Mouse (Mus musculus): ENCODE measurements around the gene Gdap1l1. TPM values are rescaled to one million over a fixed set of nuclear protein-coding genes. Genes with fewer than 3 reads are reported as not detected.

Gene Gdap1l1
- polyA plus RNA-seq, 1 experiment from 2014 or later = 82.0 TPM

DNA sequence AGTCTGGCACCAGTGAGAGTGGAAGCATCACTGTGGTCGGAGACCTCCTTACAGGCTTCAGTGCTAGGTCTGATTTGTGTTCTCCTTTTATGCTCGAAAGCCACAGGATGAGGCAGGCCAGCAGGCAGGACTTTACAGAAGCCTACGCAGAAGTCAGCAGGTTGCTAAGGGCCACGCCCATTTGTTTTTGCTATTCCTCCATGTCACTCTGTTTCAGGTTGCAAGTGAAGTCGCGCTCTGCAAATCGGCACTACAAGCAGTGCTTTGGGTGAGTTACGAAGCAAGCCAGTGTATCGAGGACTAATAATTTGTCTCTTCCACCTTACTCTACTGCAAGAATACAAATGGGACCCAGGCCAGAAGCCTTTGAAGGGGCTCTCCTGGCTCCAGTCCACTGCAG, 7.0 kb upstream of the Gdap1l1 start:
- no peak for ATAC-seq
- WGBS = 90% methylated on average over 9 of the region's 9 CpGs

GRCm38 (mm10) chr2:163433971-163434370, 4.3 kb upstream of the Gdap1l1 start:
- ATAC-seq = no peak
- Histone ChIP-seq H3K4me2 (no peak overlapping the region), H3K27ac (no peak overlapping the region), H3K9me3 (replicated peaks) (no peaks in the 10 kb centered on the region), H3K36me3 (ENCODE audit: poor library complexity, severe bottlenecking) (no peaks in the 10 kb centered on the region), H3K9ac (no peak overlapping the region), H3K27me3 (0 out of 2 replicates have a peak, but pooled peaks cover 3% of the 10 kb centered on the region), H3K4me3 (no peak overlapping the region), H3K4me1 (peaks cover 9% of the 10 kb centered on the region)
- 23% methylated on average over 4 of the region's 4 CpGs for WGBS

More for the DNA sequence above, 7.0 kb upstream of the Gdap1l1 start:
- H3K9ac ChIP-seq = no peak overlapping the region
- no peaks in the 10 kb centered on the region for H3K4me1 ChIP-seq
- no peaks in the 10 kb centered on the region for H3K27me3 ChIP-seq
- H3K4me3 ChIP-seq = no peak overlapping the region
- no peaks in the 10 kb centered on the region for H3K36me3 ChIP-seq (ENCODE audit: poor library complexity, severe bottlenecking)
- no peak overlapping the region for H3K27ac ChIP-seq
- H3K4me2 ChIP-seq = no peak overlapping the region
- H3K9me3 ChIP-seq (replicated peaks) = no peaks in the 10 kb centered on the region

GRCm38 (mm10) chr2:163437800-163438199, 476 bp upstream of the Gdap1l1 start:
- peak overlapping the region; percentile 71 for H3K4me2 ChIP-seq
- ATAC-seq = no peak
- peaks cover 33% of the 10 kb centered on the region for H3K4me1 ChIP-seq
- H3K9ac ChIP-seq = peak overlapping the region; percentile 84
- 0 out of 2 replicates have a peak, but pooled peaks cover 3% of the 10 kb centered on the region for H3K27me3 ChIP-seq
- peak overlapping the region; percentile 80 for H3K4me3 ChIP-seq
- 36% methylated on average over 4 of the region's 4 CpGs for WGBS
- no peaks in the 10 kb centered on the region for H3K36me3 ChIP-seq (ENCODE audit: poor library complexity, severe bottlenecking)
- H3K27ac ChIP-seq = peak overlapping the region; percentile 48
- H3K9me3 ChIP-seq (replicated peaks) = no peaks in the 10 kb centered on the region

- H3K9me3 ChIP-seq (replicated peaks) = no peaks in the 10 kb centered on the region
- H3K27ac ChIP-seq = peak overlapping the region; percentile 71
- H3K4me3 ChIP-seq = peak overlapping the region; percentile 80
- H3K4me2 ChIP-seq = peak overlapping the region; percentile 71
- H3K4me1 ChIP-seq = peaks cover 33% of the 10 kb centered on the region
- peak; percentile 69 for ATAC-seq
- 0 out of 2 replicates have a peak, but pooled peaks cover 3% of the 10 kb centered on the region for H3K27me3 ChIP-seq
- H3K36me3 ChIP-seq (ENCODE audit: poor library complexity, severe bottlenecking) = no peaks in the 10 kb centered on the region
- H3K9ac ChIP-seq = peak overlapping the region; percentile 84
- 1% methylated on average over 30 of the region's 30 CpGs for WGBS
Measured at GRCm38 (mm10) chr2:163438619-163439451, 559 bp downstream of the Gdap1l1 start.

- ATAC-seq = no peak
- Histone ChIP-seq H3K36me3 (ENCODE audit: poor library complexity, severe bottlenecking) (no peaks in the 10 kb centered on the region), H3K27me3 (0 out of 2 replicates have a peak, but pooled peaks cover 3% of the 10 kb centered on the region), H3K9ac (peak overlapping the region; percentile 84), H3K9me3 (replicated peaks) (no peaks in the 10 kb centered on the region), H3K27ac (peak overlapping the region; percentile 71; the same call in 1 of the 2 replicates), H3K4me2 (peak overlapping the region; percentile 71), H3K4me1 (peaks cover 33% of the 10 kb centered on the region), H3K4me3 (peak overlapping the region; percentile 80)
- WGBS = 80% methylated on average over 1 of the region's 1 CpGs
Measured at GRCm38 (mm10) chr2:163439488-163439887, 1.2 kb downstream of the Gdap1l1 start.

GRCm38 (mm10) chr2:163443543-163443942, 5.3 kb downstream of the Gdap1l1 start:
- Histone ChIP-seq H3K4me2 (no peak overlapping the region), H3K27me3 (no peaks in the 10 kb centered on the region), H3K9me3 (replicated peaks) (no peaks in the 10 kb centered on the region), H3K27ac (no peak overlapping the region), H3K36me3 (ENCODE audit: poor library complexity, severe bottlenecking) (peaks cover 27% of the 10 kb centered on the region), H3K9ac (no peak overlapping the region), H3K4me3 (no peak overlapping the region), H3K4me1 (peaks cover 25% of the 10 kb centered on the region)
- no peak for ATAC-seq
- WGBS = 80% methylated on average over 6 of the region's 6 CpGs

GRCm38 (mm10) chr2:163444017-163444416, 5.7 kb downstream of the Gdap1l1 start:
- H3K27ac ChIP-seq = no peak overlapping the region
- no peak for ATAC-seq
- no peaks in the 10 kb centered on the region for H3K9me3 ChIP-seq (replicated peaks)
- WGBS = 78% methylated on average over 7 of the region's 7 CpGs
- H3K4me3 ChIP-seq = no peak overlapping the region
- no peaks in the 10 kb centered on the region for H3K27me3 ChIP-seq
- peaks cover 32% of the 10 kb centered on the region for H3K36me3 ChIP-seq (ENCODE audit: poor library complexity, severe bottlenecking)
- no peak overlapping the region for H3K4me2 ChIP-seq
- H3K9ac ChIP-seq = no peak overlapping the region
- H3K4me1 ChIP-seq = peaks cover 23% of the 10 kb centered on the region

GRCm38 (mm10) chr2:163447375-163447774, 9.1 kb downstream of the Gdap1l1 start:
- ATAC-seq = no peak
- no peak overlapping the region for H3K4me2 ChIP-seq
- H3K9ac ChIP-seq = no peak overlapping the region
- WGBS = 83% methylated on average over 12 of the region's 12 CpGs
- no peaks in the 10 kb centered on the region for H3K4me1 ChIP-seq
- no peaks in the 10 kb centered on the region for H3K9me3 ChIP-seq (replicated peaks)
- H3K4me3 ChIP-seq = no peak overlapping the region
- no peak overlapping the region for H3K27ac ChIP-seq
- H3K27me3 ChIP-seq = no peaks in the 10 kb centered on the region
- H3K36me3 ChIP-seq (ENCODE audit: poor library complexity, severe bottlenecking) = peaks cover 56% of the 10 kb centered on the region

DNA sequence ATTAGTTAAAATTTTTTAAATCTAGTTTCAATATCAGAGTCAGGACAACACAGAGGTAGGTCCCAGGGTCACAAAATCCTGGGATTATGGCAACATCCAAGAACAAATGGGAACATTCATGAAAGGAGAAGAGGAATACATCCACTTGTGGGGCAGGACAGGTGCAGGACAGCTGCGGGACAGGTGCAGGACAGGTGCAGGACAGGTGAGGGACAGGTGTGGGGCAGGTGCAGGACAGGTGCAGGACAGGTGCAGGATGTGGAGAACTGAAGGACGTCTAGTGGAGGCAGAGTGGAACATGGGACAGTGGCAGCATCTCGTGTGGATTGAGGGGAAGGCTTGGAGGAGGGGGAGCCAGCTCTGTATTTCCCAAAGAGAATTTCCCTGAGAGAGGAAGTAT, 11.0 kb downstream of the Gdap1l1 start:
- Histone ChIP-seq H3K27ac (no peak overlapping the region), H3K4me2 (no peak overlapping the region), H3K4me3 (no peak overlapping the region), H3K36me3 (ENCODE audit: poor library complexity, severe bottlenecking) (peaks cover 74% of the 10 kb centered on the region), H3K9me3 (replicated peaks) (no peaks in the 10 kb centered on the region), H3K27me3 (no peaks in the 10 kb centered on the region), H3K4me1 (no peaks in the 10 kb centered on the region), H3K9ac (no peak overlapping the region)
- 67% methylated on average over 3 of the region's 3 CpGs for WGBS
- no peak for ATAC-seq

DNA sequence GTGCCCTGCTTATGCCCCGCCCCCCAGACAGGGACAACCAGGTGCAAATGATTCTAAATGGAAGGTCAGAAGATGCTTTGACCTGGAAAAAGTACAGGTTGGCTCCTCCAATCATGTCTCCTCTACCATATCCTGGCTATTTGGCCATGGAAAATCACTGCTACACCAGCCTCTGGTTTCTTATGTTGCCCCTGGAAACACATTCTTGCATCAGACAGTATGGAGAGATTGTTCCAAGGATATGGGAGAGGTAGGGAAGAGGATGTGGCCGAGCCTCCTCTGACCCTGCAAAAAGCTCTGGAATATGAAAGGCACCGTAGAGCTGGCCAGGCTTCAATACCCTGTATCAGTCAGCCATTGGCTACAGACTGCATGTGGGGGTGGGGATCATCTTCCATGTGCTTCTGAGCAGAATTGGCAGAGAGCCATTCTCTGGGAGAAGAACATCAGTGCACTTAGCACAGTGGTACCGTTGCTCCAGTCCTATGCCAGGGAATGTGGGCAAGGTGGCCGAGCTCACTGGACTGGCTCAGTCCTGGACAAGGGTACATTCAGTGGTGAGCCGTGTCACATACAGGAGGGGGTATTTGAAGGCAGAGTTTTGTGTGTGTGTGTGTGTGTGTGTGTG, 12.5 kb downstream of the Gdap1l1 start:
- H3K9ac ChIP-seq = no peak overlapping the region
- peaks cover 85% of the 10 kb centered on the region for H3K36me3 ChIP-seq (ENCODE audit: poor library complexity, severe bottlenecking)
- peak; percentile 58; the same call in 1 of the 2 replicates for ATAC-seq
- WGBS = 69% methylated on average over 6 of the region's 6 CpGs
- H3K4me2 ChIP-seq = no peak overlapping the region
- H3K4me1 ChIP-seq = no peaks in the 10 kb centered on the region
- no peaks in the 10 kb centered on the region for H3K9me3 ChIP-seq (replicated peaks)
- no peaks in the 10 kb centered on the region for H3K27me3 ChIP-seq
- H3K4me3 ChIP-seq = no peak overlapping the region
- no peak overlapping the region for H3K27ac ChIP-seq

- Histone ChIP-seq H3K4me3 (no peak overlapping the region), H3K4me2 (no peak overlapping the region), H3K36me3 (ENCODE audit: poor library complexity, severe bottlenecking) (peaks cover 66% of the 10 kb centered on the region), H3K27me3 (0 out of 2 replicates have a peak, but pooled peaks cover 1% of the 10 kb centered on the region), H3K9ac (no peak overlapping the region), H3K4me1 (no peaks in the 10 kb centered on the region), H3K9me3 (replicated peaks) (no peaks in the 10 kb centered on the region), H3K27ac (no peak overlapping the region)
- 93% methylated on average over 6 of the region's 6 CpGs for WGBS
- no peak for ATAC-seq
Measured at GRCm38 (mm10) chr2:163452738-163453137, 14.5 kb downstream of the Gdap1l1 start.

GRCm38 (mm10) chr2:163453378-163453777, 15.1 kb downstream of the Gdap1l1 start:
- H3K4me2 ChIP-seq = no peak overlapping the region
- WGBS = 94% methylated on average over 13 of the region's 13 CpGs
- H3K9me3 ChIP-seq (replicated peaks) = no peaks in the 10 kb centered on the region
- H3K27me3 ChIP-seq = 0 out of 2 replicates have a peak, but pooled peaks cover 4% of the 10 kb centered on the region
- no peaks in the 10 kb centered on the region for H3K4me1 ChIP-seq
- no peak overlapping the region for H3K27ac ChIP-seq
- H3K36me3 ChIP-seq (ENCODE audit: poor library complexity, severe bottlenecking) = peaks cover 60% of the 10 kb centered on the region
- H3K4me3 ChIP-seq = no peak overlapping the region
- no peak overlapping the region for H3K9ac ChIP-seq
- ATAC-seq = no peak

All from forebrain, embryonic 13.5 days (tissue).